Mouse (Mus musculus): ENCODE results near the gene Pla2g4b. TPM values are rescaled to one million over a fixed set of nuclear protein-coding genes. Genes with fewer than 3 reads are reported as not detected.

The Pla2g4b gene
- polyA plus RNA-seq (2016; fragmentation: Nextera tagmentation; extraction: Ambion mirVana), result 3.2 and 3.8 TPM in 2 replicates

- Histone ChIP-seq H3K4me3 (no peak within 1 kb of the TSS), H3K4me1 (replicated peaks) (peaks cover 14% of the 10 kb centered on the region), H3K9me3 (no peaks in the 10 kb centered on the region), H3K27ac (no peak within 1 kb of the TSS), H3K27me3 (ENCODE audit: insufficient read depth, poor library complexity, severe bottlenecking) (no peaks in the 10 kb centered on the region), H3K36me3 (peaks cover 88% of the 10 kb centered on the region)
- no peak for DNase-seq (ENCODE audit: low spot score)
- 89% methylated on average over 12 of the region's 12 CpGs for WGBS
Observed at GRCm38 (mm10) chr2:120032726-120033467, at the start of gene Pla2g4b. Gene Pla2g4b (plus strand): TSS chr2:120033417.

- H3K4me1 ChIP-seq (replicated peaks), result 0 out of 2 replicates have a peak, but pooled peaks cover 5% of the 10 kb centered on the region
- no peak overlapping the region for H3K4me3 ChIP-seq
- H3K27ac ChIP-seq, result no peak overlapping the region
- 74% methylated on average over 8 of the region's 8 CpGs for WGBS
- H3K9me3 ChIP-seq, result no peaks in the 10 kb centered on the region
- H3K27me3 ChIP-seq (ENCODE audit: insufficient read depth, poor library complexity, severe bottlenecking), result no peaks in the 10 kb centered on the region
- no peak for DNase-seq (ENCODE audit: low spot score)
- H3K36me3 ChIP-seq, result peaks cover 9% of the 10 kb centered on the region
Observed at GRCm38 (mm10) chr2:119985871-119986270, 47.3 kb upstream of the Pla2g4b start.

GRCm38 (mm10) chr2:119986369-119986768 lies 46.8 kb upstream of the Pla2g4b start:
- H3K4me3 ChIP-seq, result no peak overlapping the region
- H3K9me3 ChIP-seq, result no peaks in the 10 kb centered on the region
- WGBS, result 73% methylated on average over 6 of the region's 6 CpGs
- 0 out of 2 replicates have a peak, but pooled peaks cover 5% of the 10 kb centered on the region for H3K4me1 ChIP-seq (replicated peaks)
- DNase-seq (ENCODE audit: low spot score), result no peak
- no peaks in the 10 kb centered on the region for H3K27me3 ChIP-seq (ENCODE audit: insufficient read depth, poor library complexity, severe bottlenecking)
- H3K36me3 ChIP-seq, result peaks cover 9% of the 10 kb centered on the region
- no peak overlapping the region for H3K27ac ChIP-seq

GRCm38 (mm10) chr2:119987441-119987840 lies 45.8 kb upstream of the Pla2g4b start:
- no peak overlapping the region for H3K4me3 ChIP-seq
- no peaks in the 10 kb centered on the region for H3K9me3 ChIP-seq
- DNase-seq (ENCODE audit: low spot score), result no peak
- 0 out of 2 replicates have a peak, but pooled peaks cover 5% of the 10 kb centered on the region for H3K4me1 ChIP-seq (replicated peaks)
- 93% methylated on average over 2 of the region's 2 CpGs for WGBS
- H3K27ac ChIP-seq, result no peak overlapping the region
- no peaks in the 10 kb centered on the region for H3K27me3 ChIP-seq (ENCODE audit: insufficient read depth, poor library complexity, severe bottlenecking)
- peaks cover 5% of the 10 kb centered on the region; the same call in 1 of the 2 replicates for H3K36me3 ChIP-seq

- Histone ChIP-seq H3K27me3 (ENCODE audit: insufficient read depth, poor library complexity, severe bottlenecking) (no peaks in the 10 kb centered on the region), H3K36me3 (no peaks in the 10 kb centered on the region), H3K9me3 (no peaks in the 10 kb centered on the region), H3K4me1 (replicated peaks) (0 out of 2 replicates have a peak, but pooled peaks cover 5% of the 10 kb centered on the region), H3K4me3 (no peak overlapping the region), H3K27ac (no peak overlapping the region)
- DNase-seq (ENCODE audit: low spot score), result no peak
- WGBS, result 94% methylated on average over 4 of the region's 4 CpGs
Observed at GRCm38 (mm10) chr2:119988952-119989351, 44.3 kb upstream of the Pla2g4b start.

GRCm38 (mm10) chr2:119990881-119991280 lies 42.3 kb upstream of the Pla2g4b start:
- 0 out of 2 replicates have a peak, but pooled peaks cover 7% of the 10 kb centered on the region for H3K4me1 ChIP-seq (replicated peaks)
- no peaks in the 10 kb centered on the region for H3K27me3 ChIP-seq (ENCODE audit: insufficient read depth, poor library complexity, severe bottlenecking)
- no peak overlapping the region for H3K27ac ChIP-seq
- no peaks in the 10 kb centered on the region for H3K36me3 ChIP-seq
- H3K9me3 ChIP-seq, result no peaks in the 10 kb centered on the region
- no peak overlapping the region for H3K4me3 ChIP-seq
- 80% methylated on average over 6 of the region's 6 CpGs for WGBS
- DNase-seq (ENCODE audit: low spot score), result no peak

GRCm38 (mm10) chr2:119992349-119992748 lies 40.9 kb upstream of the Pla2g4b start:
- Histone ChIP-seq H3K27ac (no peak overlapping the region), H3K4me3 (no peak overlapping the region), H3K36me3 (0 out of 2 replicates have a peak, but pooled peaks cover 6% of the 10 kb centered on the region), H3K4me1 (replicated peaks) (0 out of 2 replicates have a peak, but pooled peaks cover 6% of the 10 kb centered on the region), H3K9me3 (no peaks in the 10 kb centered on the region), H3K27me3 (ENCODE audit: insufficient read depth, poor library complexity, severe bottlenecking) (no peaks in the 10 kb centered on the region)
- no peak for DNase-seq (ENCODE audit: low spot score)
- 94% methylated on average over 2 of the region's 2 CpGs for WGBS

- Histone ChIP-seq H3K27ac (no peak overlapping the region), H3K4me3 (no peak overlapping the region), H3K27me3 (ENCODE audit: insufficient read depth, poor library complexity, severe bottlenecking) (no peaks in the 10 kb centered on the region), H3K4me1 (replicated peaks) (0 out of 2 replicates have a peak, but pooled peaks cover 7% of the 10 kb centered on the region), H3K36me3 (0 out of 2 replicates have a peak, but pooled peaks cover 9% of the 10 kb centered on the region), H3K9me3 (no peaks in the 10 kb centered on the region)
- WGBS, result 46% methylated on average over 2 of the region's 2 CpGs
- DNase-seq (ENCODE audit: low spot score), result no peak
Observed at GRCm38 (mm10) chr2:119993515-119993914, 39.7 kb upstream of the Pla2g4b start.

- DNase-seq (ENCODE audit: low spot score), result no peak
- H3K36me3 ChIP-seq, result 0 out of 2 replicates have a peak, but pooled peaks cover 13% of the 10 kb centered on the region
- no peaks in the 10 kb centered on the region for H3K27me3 ChIP-seq (ENCODE audit: insufficient read depth, poor library complexity, severe bottlenecking)
- WGBS, result 90% methylated on average over 6 of the region's 6 CpGs
- H3K4me1 ChIP-seq (replicated peaks), result 0 out of 2 replicates have a peak, but pooled peaks cover 7% of the 10 kb centered on the region
- H3K27ac ChIP-seq, result no peak overlapping the region
- no peak overlapping the region for H3K4me3 ChIP-seq
- H3K9me3 ChIP-seq, result no peaks in the 10 kb centered on the region
Observed at GRCm38 (mm10) chr2:119994839-119995238, 38.4 kb upstream of the Pla2g4b start.

- Histone ChIP-seq H3K27ac (0 out of 2 replicates have a peak overlapping the region, but pooled peaks have one; percentile 54), H3K27me3 (ENCODE audit: insufficient read depth, poor library complexity, severe bottlenecking) (no peaks in the 10 kb centered on the region), H3K36me3 (0 out of 2 replicates have a peak, but pooled peaks cover 13% of the 10 kb centered on the region), H3K4me1 (replicated peaks) (0 out of 2 replicates have a peak, but pooled peaks cover 7% of the 10 kb centered on the region), H3K4me3 (no peak overlapping the region), H3K9me3 (no peaks in the 10 kb centered on the region)
- no peak for DNase-seq (ENCODE audit: low spot score)
- WGBS, result 72% methylated on average over 9 of the region's 9 CpGs
Observed at GRCm38 (mm10) chr2:119995391-119996281, 37.6 kb upstream of the Pla2g4b start.

- H3K4me1 ChIP-seq (replicated peaks), result peaks cover 15% of the 10 kb centered on the region
- H3K27me3 ChIP-seq (ENCODE audit: insufficient read depth, poor library complexity, severe bottlenecking), result no peaks in the 10 kb centered on the region
- 80% methylated on average over 4 of the region's 4 CpGs for WGBS
- no peaks in the 10 kb centered on the region for H3K9me3 ChIP-seq
- H3K27ac ChIP-seq, result no peak overlapping the region; the same call in 1 of the 2 replicates
- 0 out of 2 replicates have a peak, but pooled peaks cover 18% of the 10 kb centered on the region for H3K36me3 ChIP-seq
- H3K4me3 ChIP-seq, result no peak overlapping the region
- no peak for DNase-seq (ENCODE audit: low spot score)
Observed at GRCm38 (mm10) chr2:119997354-119997753, 35.9 kb upstream of the Pla2g4b start.

GRCm38 (mm10) chr2:119999731-120000130 lies 33.5 kb upstream of the Pla2g4b start:
- Histone ChIP-seq H3K27me3 (ENCODE audit: insufficient read depth, poor library complexity, severe bottlenecking) (no peaks in the 10 kb centered on the region), H3K27ac (no peak overlapping the region), H3K4me1 (replicated peaks) (peaks cover 15% of the 10 kb centered on the region), H3K36me3 (0 out of 2 replicates have a peak, but pooled peaks cover 18% of the 10 kb centered on the region), H3K4me3 (no peak overlapping the region), H3K9me3 (no peaks in the 10 kb centered on the region)
- WGBS, result 96% methylated on average over 2 of the region's 2 CpGs
- no peak for DNase-seq (ENCODE audit: low spot score)
